Mouse (Mus musculus): Measurements from ENCODE around the gene Atp6v1g2. TPM values are rescaled to one million over a fixed set of nuclear protein-coding genes. Genes with fewer than 3 reads are reported as not detected.
A peak's percentile ranks its signal among the peaks of the same experiment; 100 is the strongest.

Gene Atp6v1g2
- polyA plus RNA-seq, 1 experiment: 765 TPM

GRCm38 (mm10) chr17:35259621-35260020 lies 26.2 kb downstream of the Atp6v1g2 start:
- Histone ChIP-seq H3K4me3 (ENCODE audit: insufficient read depth, low read length) (no peak overlapping the region), H3K27ac (ENCODE audit: insufficient read depth, low read length) (no peak overlapping the region), H3K4me1 (ENCODE audit: control insufficient read depth, insufficient read depth, low read length) (no peaks in the 10 kb centered on the region)
- TF ChIP-seq POLR2A (IDR thresholded peaks at IDR 0.05; ENCODE audit: extremely low read depth, insufficient read depth, low read length) (no peak), CTCF (IDR thresholded peaks at IDR 0.05; ENCODE audit: extremely low read depth, insufficient read depth, low read length) (no peak)

GRCm38 (mm10) chr17:35261651-35262050 lies 28.2 kb downstream of the Atp6v1g2 start:
- no peak for TF ChIP-seq CTCF (IDR thresholded peaks at IDR 0.05; ENCODE audit: extremely low read depth, insufficient read depth, low read length)
- TF ChIP-seq POLR2A (IDR thresholded peaks at IDR 0.05; ENCODE audit: extremely low read depth, insufficient read depth, low read length): no peak
- Histone ChIP-seq H3K4me1 (ENCODE audit: control insufficient read depth, insufficient read depth, low read length) (no peaks in the 10 kb centered on the region), H3K4me3 (ENCODE audit: insufficient read depth, low read length) (no peak overlapping the region), H3K27ac (ENCODE audit: insufficient read depth, low read length) (no peak overlapping the region)

- H3K27ac ChIP-seq (ENCODE audit: insufficient read depth, low read length): no peak within 1 kb of the TSS
- H3K4me3 ChIP-seq (ENCODE audit: insufficient read depth, low read length): peak within 1 kb of the TSS; percentile 11
- TF ChIP-seq POLR2A (IDR thresholded peaks at IDR 0.05; ENCODE audit: extremely low read depth, insufficient read depth, low read length): peak; percentile 84
- TF ChIP-seq CTCF (IDR thresholded peaks at IDR 0.05; ENCODE audit: extremely low read depth, insufficient read depth, low read length): no peak
- no peaks in the 10 kb centered on the region for H3K4me1 ChIP-seq (ENCODE audit: control insufficient read depth, insufficient read depth, low read length)
These were observed 29.4 kb downstream of the Atp6v1g2 start, which contains the start of gene H2-D1 for GRCm38 (mm10) chr17:35262664-35263522. TSS of gene H2-D1 (plus strand) at chr17:35262730.

GRCm38 (mm10) chr17:35263523-35263883 lies 30.0 kb downstream of the Atp6v1g2 start:
- H3K27ac ChIP-seq (ENCODE audit: insufficient read depth, low read length): no peak overlapping the region
- H3K4me3 ChIP-seq (ENCODE audit: insufficient read depth, low read length): peak overlapping the region; percentile 11
- H3K4me1 ChIP-seq (ENCODE audit: control insufficient read depth, insufficient read depth, low read length): no peaks in the 10 kb centered on the region
- TF ChIP-seq CTCF (IDR thresholded peaks at IDR 0.05; ENCODE audit: extremely low read depth, insufficient read depth, low read length) (no peak), POLR2A (IDR thresholded peaks at IDR 0.05; ENCODE audit: extremely low read depth, insufficient read depth, low read length) (no peak)

- Histone ChIP-seq H3K4me1 (ENCODE audit: control insufficient read depth, insufficient read depth, low read length) (no peaks in the 10 kb centered on the region), H3K27ac (ENCODE audit: insufficient read depth, low read length) (no peak overlapping the region), H3K4me3 (ENCODE audit: insufficient read depth, low read length) (no peak overlapping the region)
- TF ChIP-seq POLR2A (IDR thresholded peaks at IDR 0.05; ENCODE audit: extremely low read depth, insufficient read depth, low read length): no peak
- TF ChIP-seq CTCF (IDR thresholded peaks at IDR 0.05; ENCODE audit: extremely low read depth, insufficient read depth, low read length): no peak
These were observed 34.1 kb downstream of the Atp6v1g2 start for GRCm38 (mm10) chr17:35267399-35268086.

- TF ChIP-seq CTCF (IDR thresholded peaks at IDR 0.05; ENCODE audit: extremely low read depth, insufficient read depth, low read length) (no peak), POLR2A (IDR thresholded peaks at IDR 0.05; ENCODE audit: extremely low read depth, insufficient read depth, low read length) (no peak)
These were observed 36.3 kb downstream of the Atp6v1g2 start for GRCm38 (mm10) chr17:35269653-35270347.

GRCm38 (mm10) chr17:35272249-35272648 lies 38.8 kb downstream of the Atp6v1g2 start:
- TF ChIP-seq CTCF (IDR thresholded peaks at IDR 0.05; ENCODE audit: extremely low read depth, insufficient read depth, low read length) (no peak), POLR2A (IDR thresholded peaks at IDR 0.05; ENCODE audit: extremely low read depth, insufficient read depth, low read length) (no peak)
- H3K4me3 ChIP-seq (ENCODE audit: insufficient read depth, low read length): no peak overlapping the region
- H3K27ac ChIP-seq (ENCODE audit: insufficient read depth, low read length): no peak overlapping the region
- no peaks in the 10 kb centered on the region for H3K4me1 ChIP-seq (ENCODE audit: control insufficient read depth, insufficient read depth, low read length)

More at GRCm38 (mm10) chr17:35269653-35270347, 36.3 kb downstream of the Atp6v1g2 start:
- Histone ChIP-seq H3K4me3 (ENCODE audit: insufficient read depth, low read length) (no peak overlapping the region), H3K4me1 (ENCODE audit: control insufficient read depth, insufficient read depth, low read length) (no peaks in the 10 kb centered on the region), H3K27ac (ENCODE audit: insufficient read depth, low read length) (no peak overlapping the region)

- Histone ChIP-seq H3K4me1 (ENCODE audit: control insufficient read depth, insufficient read depth, low read length) (no peaks in the 10 kb centered on the region), H3K4me3 (ENCODE audit: insufficient read depth, low read length) (no peak overlapping the region), H3K27ac (ENCODE audit: insufficient read depth, low read length) (no peak overlapping the region)
- TF ChIP-seq POLR2A (IDR thresholded peaks at IDR 0.05; ENCODE audit: extremely low read depth, insufficient read depth, low read length): no peak
- peak; percentile 83 for TF ChIP-seq CTCF (IDR thresholded peaks at IDR 0.05; ENCODE audit: extremely low read depth, insufficient read depth, low read length)
These were observed 41.3 kb downstream of the Atp6v1g2 start for GRCm38 (mm10) chr17:35274770-35275169.

GRCm38 (mm10) chr17:35276304-35276864 lies 42.9 kb downstream of the Atp6v1g2 start:
- TF ChIP-seq POLR2A (IDR thresholded peaks at IDR 0.05; ENCODE audit: extremely low read depth, insufficient read depth, low read length) (no peak), CTCF (IDR thresholded peaks at IDR 0.05; ENCODE audit: extremely low read depth, insufficient read depth, low read length) (no peak)

More at GRCm38 (mm10) chr17:35276304-35276864, 42.9 kb downstream of the Atp6v1g2 start:
- Histone ChIP-seq H3K4me1 (ENCODE audit: control insufficient read depth, insufficient read depth, low read length) (no peaks in the 10 kb centered on the region), H3K27ac (ENCODE audit: insufficient read depth, low read length) (no peak overlapping the region), H3K4me3 (ENCODE audit: insufficient read depth, low read length) (no peak overlapping the region)
